Mouse (Mus musculus): ENCODE results near the gene Tuba4a.

- TF ChIP-seq POLR2A (IDR thresholded peaks at IDR 0.05; ENCODE audit: borderline replicate concordance, insufficient read depth, low read length) (no peak), CTCF (IDR thresholded peaks at IDR 0.05; ENCODE audit: borderline replicate concordance, insufficient read depth, low read depth, low read length) (no peak)
These were observed 35.9 kb upstream of the Tuba4a start for GRCm38 (mm10) chr1:75255516-75256046.
